Mouse (Mus musculus) heart, postnatal 0 days (tissue): ENCODE measurements around the gene Taf5. TPM values are rescaled to one million over a fixed set of nuclear protein-coding genes. Genes with fewer than 3 reads are reported as not detected.

Experiments used
- ATAC-seq: fragments of 200-750 bp; cut with Nextera tagmentation; 2 replicates; pipeline ENCODE4 v1.8.0; 2017; ENCODE audit warnings: low read depth, moderate number of reproducible peaks, moderate library complexity; ENCODE audit not compliant: insufficient read depth
- DNase-seq: peaks from one replicate; pipeline ENCODE4 v3.0.0-alpha.2; 2016; ENCODE audit warnings: low spot score
- H3K27ac ChIP-seq: fragments of 300-500 bp; sonication (generic); 2 replicates; pipeline ENCODE4 v1.5.1; 2014; ENCODE audit warnings: low read depth, mild to moderate bottlenecking
- H3K27me3 ChIP-seq: fragments of 300-500 bp; sonication (generic); 2 replicates; pipeline ENCODE4 v1.6.1; 2014; ENCODE audit warnings: low read length, mixed read lengths; ENCODE audit not compliant: control insufficient read depth, insufficient read depth
- H3K36me3 ChIP-seq: fragments of 300-500 bp; sonication (generic); replicated peaks from 2 replicates; pipeline ENCODE4 v1.6.1; 2014; ENCODE audit warnings: low read length, mixed read lengths; ENCODE audit not compliant: control insufficient read depth, insufficient read depth
- H3K4me1 ChIP-seq: fragments of 300-500 bp; sonication (generic); 2 replicates; pipeline ENCODE4 v1.6.1; 2014; ENCODE audit warnings: antibody characterized with exemption; ENCODE audit not compliant: control insufficient read depth, insufficient read depth
- H3K4me2 ChIP-seq: fragments of 300-500 bp; sonication (generic); 2 replicates; pipeline ENCODE4 v1.6.1; 2014; ENCODE audit warnings: low read depth, mild to moderate bottlenecking, low read length, moderate library complexity
- H3K4me3 ChIP-seq: fragments of 300-500 bp; sonication (generic); 2 replicates; pipeline ENCODE4 v1.5.1; 2014; ENCODE audit warnings: low read depth, low read length
- H3K9ac ChIP-seq: fragments of 300-500 bp; sonication (generic); replicated peaks from 2 replicates; pipeline ENCODE4 v1.6.1; 2014; ENCODE audit warnings: low read depth, low read length, mixed read lengths
- H3K9me3 ChIP-seq: fragments of 300-500 bp; sonication (generic); replicated peaks from 2 replicates; pipeline ENCODE4 v1.6.1; 2016; ENCODE audit warnings: low read length; ENCODE audit not compliant: control insufficient read depth
- CTCF ChIP-seq: IDR thresholded peaks from 2 replicates; pipeline ENCODE4 v1.5.1; 2016; ENCODE audit warnings: antibody characterized with exemption, control low read depth, low read depth
- EP300 ChIP-seq: IDR thresholded peaks from 2 replicates; pipeline ENCODE4 v1.6.1; 2016; ENCODE audit warnings: antibody characterized with exemption, low read depth
- WGBS: fragments of 180-500 bp; shearing (Covaris S2); extraction: QIAGEN DNeasy Blood & Tissue Kit; methylation state at CpG from one replicate; pipeline ENCODE4 v1.1.7; 2014; 5-methylcytosine and 5-hydroxymethylcytosine counted together
- polyA plus RNA-seq: library from polyadenylated mRNA; unstranded; fragments of >200 nt; fragmentation: Nextera tagmentation; extraction: Ambion mirVana; gene quantifications from 2 replicates; pipeline ENCODE4 v1.2.1, GENCODE M21; 2015
- total RNA-seq: library from RNA; depleted of rRNA; stranded (reverse); fragments of >200 nt; gene quantifications from 2 replicates; pipeline ENCODE4 v1.2.3, GENCODE M21; 2014; ENCODE audit warnings: low replicate concordance; rRNA removed

Taf5 gene
- total and polyA plus RNA-seq, 2 experiments from 2014 or later, result 1.5 to 7.0 TPM

GRCm38 (mm10) chr19:47122802-47123201, 55.3 kb downstream of the Taf5 start:
- DNase-seq, result peak; percentile 15
- TF ChIP-seq EP300 (no peak), CTCF (peak; percentile 67)
- no peak overlapping the region for H3K27ac ChIP-seq
- H3K4me1 ChIP-seq, result 0 out of 2 replicates have a peak, but pooled peaks cover 6% of the 10 kb centered on the region
- H3K36me3 ChIP-seq, result peaks cover 59% of the 10 kb centered on the region
- H3K27me3 ChIP-seq, result no peaks in the 10 kb centered on the region
- H3K9ac ChIP-seq, result no peak overlapping the region
- H3K9me3 ChIP-seq, result no peaks in the 10 kb centered on the region
- no peak for ATAC-seq
- H3K4me2 ChIP-seq, result no peak overlapping the region
- WGBS, result 26% methylated on average over 2 of the region's 2 CpGs
- no peak overlapping the region for H3K4me3 ChIP-seq

- DNase-seq (no peak), ATAC-seq (no peak)
- H3K9me3 ChIP-seq, result no peaks in the 10 kb centered on the region
- TF ChIP-seq EP300 (no peak), CTCF (no peak)
- 0 out of 2 replicates have a peak, but pooled peaks cover 6% of the 10 kb centered on the region for H3K4me1 ChIP-seq
- no peak overlapping the region for H3K27ac ChIP-seq
- no peak overlapping the region for H3K9ac ChIP-seq
- H3K4me3 ChIP-seq, result no peak overlapping the region
- peaks cover 86% of the 10 kb centered on the region for H3K36me3 ChIP-seq
- H3K27me3 ChIP-seq, result no peaks in the 10 kb centered on the region
- 87% methylated on average over 10 of the region's 10 CpGs for WGBS
- no peak overlapping the region for H3K4me2 ChIP-seq
These were observed 60.6 kb downstream of the Taf5 start for GRCm38 (mm10) chr19:47128164-47128563.

GRCm38 (mm10) chr19:47128835-47129234, 61.3 kb downstream of the Taf5 start:
- TF ChIP-seq EP300 (no peak), CTCF (no peak)
- Histone ChIP-seq H3K9me3 (no peaks in the 10 kb centered on the region), H3K4me2 (no peak overlapping the region), H3K27me3 (no peaks in the 10 kb centered on the region), H3K4me1 (0 out of 2 replicates have a peak, but pooled peaks cover 6% of the 10 kb centered on the region), H3K9ac (no peak overlapping the region), H3K36me3 (peaks cover 93% of the 10 kb centered on the region), H3K4me3 (no peak overlapping the region), H3K27ac (no peak overlapping the region)
- DNase-seq (no peak), ATAC-seq (no peak)
- 84% methylated on average over 11 of the region's 11 CpGs for WGBS

- no peak for TF ChIP-seq EP300
- no peak for TF ChIP-seq CTCF
- ATAC-seq, result no peak
- 91% methylated on average over 15 of the region's 15 CpGs for WGBS
- Histone ChIP-seq H3K4me3 (no peak overlapping the region), H3K36me3 (peaks cover 84% of the 10 kb centered on the region), H3K9me3 (no peaks in the 10 kb centered on the region), H3K27me3 (no peaks in the 10 kb centered on the region), H3K4me2 (no peak overlapping the region), H3K27ac (no peak overlapping the region), H3K9ac (no peak overlapping the region), H3K4me1 (no peaks in the 10 kb centered on the region)
- no peak for DNase-seq
These were observed 63.1 kb downstream of the Taf5 start for GRCm38 (mm10) chr19:47130551-47131125.

Other genes starting within 250 kb of the Taf5 start
- gene Ina, start 53.0 kb upstream of the Taf5 start, total RNA-seq, result not detected in 2 replicates
- not detected in 2 replicates for gene Ina, start 53.0 kb upstream of the Taf5 start, polyA plus RNA-seq
- 33.9 and 48.1 TPM in 2 replicates for gene Nt5c2, start 52.6 kb upstream of the Taf5 start, total RNA-seq
- gene Nt5c2, start 52.6 kb upstream of the Taf5 start, polyA plus RNA-seq, result 92.7 and 111 TPM in 2 replicates
- 3.3 and 4.3 TPM in 2 replicates for gene Pcgf6, start 16.8 kb upstream of the Taf5 start, total RNA-seq
- gene Pcgf6, start 16.8 kb upstream of the Taf5 start, polyA plus RNA-seq, result 4.1 and 4.2 TPM in 2 replicates
- 1,537 and 1,673 TPM in 2 replicates for gene Usmg5, start 22.9 kb downstream of the Taf5 start, total RNA-seq
- gene Usmg5, start 22.9 kb downstream of the Taf5 start, polyA plus RNA-seq, result 5,899 and 6,150 TPM in 2 replicates
- 7.7 and 8.8 TPM in 2 replicates for gene Pdcd11, start 23.0 kb downstream of the Taf5 start, total RNA-seq
- 3.2 and 4.0 TPM in 2 replicates for gene Pdcd11, start 23.0 kb downstream of the Taf5 start, polyA plus RNA-seq
- gene Calhm2, start 70.5 kb downstream of the Taf5 start, total RNA-seq, result 2.4 and 6.8 TPM in 2 replicates
- gene Calhm2, start 70.5 kb downstream of the Taf5 start, polyA plus RNA-seq, result 3.1 and 3.5 TPM in 2 replicates
- not detected in 2 replicates for gene Calhm1, start 76.5 kb downstream of the Taf5 start, total RNA-seq
- gene Calhm1, start 76.5 kb downstream of the Taf5 start, polyA plus RNA-seq, result not detected in 2 replicates
- not detected in 2 replicates for gene Calhm3, start 90.0 kb downstream of the Taf5 start, total RNA-seq
- gene Calhm3, start 90.0 kb downstream of the Taf5 start, polyA plus RNA-seq, result not detected in 2 replicates
- 0.77 and 1.8 TPM in 2 replicates for gene Neurl1a, start 111.1 kb downstream of the Taf5 start, total RNA-seq
- gene Neurl1a, start 111.1 kb downstream of the Taf5 start, polyA plus RNA-seq, result 0.27 and 0.54 TPM in 2 replicates